Mouse (Mus musculus) hindlimb bud, embryonic 11.5 days (tissue): ENCODE measurements at regions not wholly inside any gene's neighbourhood (a gene's known extent, or its start where the extent isn't known, plus 50 kb on each side); places are given as distances from the start of the nearest gene placed in this dataset.
A peak's percentile ranks its signal among the peaks of the same experiment; 100 is the strongest.

Experiments used
- DNase-seq: peaks from one replicate; pipeline ENCODE4 v3.0.0-alpha.2; 2012; ENCODE audit warnings: low read depth, low spot score; ENCODE audit errors: extremely low spot score

- DNase-seq, result no peak
These were observed 55.8 kb downstream of the Mid1ip1 start for GRCm38 (mm10) chrX:10770575-10770974.

GRCm38 (mm10) chrX:10775714-10776515, 61.1 kb downstream of the Mid1ip1 start:
- no peak for DNase-seq

GRCm38 (mm10) chrX:10776516-10776818, 61.7 kb downstream of the Mid1ip1 start:
- DNase-seq, result no peak

- DNase-seq, result no peak
These were observed 63.2 kb downstream of the Mid1ip1 start for GRCm38 (mm10) chrX:10778014-10778413.

GRCm38 (mm10) chrX:10786359-10786758, 71.5 kb downstream of the Mid1ip1 start:
- no peak for DNase-seq

- no peak for DNase-seq
These were observed 72.2 kb downstream of the Mid1ip1 start for GRCm38 (mm10) chrX:10787057-10787456.

- no peak for DNase-seq
These were observed 105.6 kb downstream of the Mid1ip1 start for GRCm38 (mm10) chrX:10820313-10820920.

- DNase-seq, result no peak
These were observed 118.9 kb downstream of the Mid1ip1 start for GRCm38 (mm10) chrX:10833681-10834080.

GRCm38 (mm10) chrX:10857089-10857488, 142.3 kb downstream of the Mid1ip1 start:
- DNase-seq, result no peak

GRCm38 (mm10) chrX:10857668-10858067, 142.9 kb downstream of the Mid1ip1 start:
- DNase-seq, result no peak

- no peak for DNase-seq
These were observed 156.8 kb downstream of the Mid1ip1 start for GRCm38 (mm10) chrX:10871613-10872012.

GRCm38 (mm10) chrX:10877856-10878255, 163.0 kb downstream of the Mid1ip1 start:
- peak; percentile 60 for DNase-seq

GRCm38 (mm10) chrX:10878922-10879321, 164.1 kb downstream of the Mid1ip1 start:
- no peak for DNase-seq

- no peak for DNase-seq
These were observed 169.1 kb downstream of the Mid1ip1 start for GRCm38 (mm10) chrX:10883729-10884464.

- DNase-seq, result no peak
These were observed 178.0 kb downstream of the Mid1ip1 start for GRCm38 (mm10) chrX:10892815-10893214.

GRCm38 (mm10) chrX:10896193-10896955, 181.6 kb downstream of the Mid1ip1 start:
- DNase-seq, result no peak

- DNase-seq, result no peak
These were observed 187.9 kb downstream of the Mid1ip1 start for GRCm38 (mm10) chrX:10902686-10903085.

- no peak for DNase-seq
These were observed 189.3 kb downstream of the Mid1ip1 start for GRCm38 (mm10) chrX:10904072-10904471.

- no peak for DNase-seq
These were observed 190.1 kb downstream of the Mid1ip1 start for GRCm38 (mm10) chrX:10904889-10905288.

GRCm38 (mm10) chrX:10911127-10912061, 196.6 kb downstream of the Mid1ip1 start:
- DNase-seq, result no peak
